Comparison of ENCODE assay signal across 10 mouse cellular contexts in genomic region chr11:72434963-72435693, GRCm38 (mm10). TPM values are rescaled to one million over a fixed set of nuclear protein-coding genes. Genes with fewer than 3 reads are reported as not detected.
DNase-seq lines count a peak whose midpoint lies in the region; TF ChIP-seq lines count a peak whose summit lies in the region.
"Had no signal": no experiment of that assay in that cellular context is flagged by ENCODE, and none has a peak within 500 bp of the region (broad histone marks: within the 10 kb centered on the region; RNA-seq: fewer than 3 reads in every experiment).

TSS of gene Ggt6 (plus strand) at chr11:72435526.

- no peaks in the 10 kb centered on the region for H3K9me3 ChIP-seq in embryonic facial prominence, embryonic 10.5 days
- H3K9me3 ChIP-seq: embryonic facial prominence, embryonic 12.5 days; heart, embryonic 13.5 days had no signal

- no peaks in the 10 kb centered on the region for H3K36me3 ChIP-seq in embryonic facial prominence, embryonic 10.5 days (replicated peaks)
- H3K36me3 ChIP-seq: embryonic facial prominence, embryonic 12.5 days; heart, embryonic 13.5 days had no signal

- TF ChIP-seq CTCF in gastrocnemius, adult 2 months (IDR thresholded peaks at IDR 0.05): no peak

- H3K27ac ChIP-seq in gastrocnemius, adult 2 months: peak within 1 kb of the TSS; percentile 68
- 0 out of 2 replicates have a peak within 1 kb of the TSS, but pooled peaks have one; percentile 20 for H3K27ac ChIP-seq in embryonic facial prominence, embryonic 10.5 days (replicated peaks)
- H3K27ac ChIP-seq: embryonic facial prominence, embryonic 12.5 days; heart, embryonic 13.5 days had no signal

- DNase-seq in gastrocnemius, adult 2 months: no peak
- DNase-seq in gastrocnemius, adult 18-20 months (ENCODE audit: low spot score): no peak
- peak; percentile 21 for DNase-seq in 3T3-L1 (ENCODE audit: low read depth, low spot score)
- no peak for DNase-seq in embryonic facial prominence, embryonic 10.5 days (ENCODE audit: low spot score)
- peak; percentile 83 for DNase-seq in kidney, postnatal 14 days
- DNase-seq in thymus, adult 18-20 months: no peak
- no peak for DNase-seq in left cerebral cortex, postnatal 36 days (ENCODE audit: low spot score in 2 of 2)
- no peak for DNase-seq in spleen, postnatal 10 days (ENCODE audit: low spot score in 2 of 2)

- peaks cover 4% of the 10 kb centered on the region; the same call in 1 of the 2 replicates for H3K4me1 ChIP-seq in embryonic facial prominence, embryonic 10.5 days
- H3K4me1 ChIP-seq: embryonic facial prominence, embryonic 12.5 days had no signal

- no peaks in the 10 kb centered on the region for H3K27me3 ChIP-seq in embryonic facial prominence, embryonic 10.5 days (replicated peaks; ENCODE audit: low read depth, poor library complexity, severe bottlenecking)
- H3K27me3 ChIP-seq: embryonic facial prominence, embryonic 12.5 days had no signal

- intact Hi-C loops in gastrocnemius, adult 2 months (cut with DNase I): loop anchor here (5.0 kb wide), 1 partner anchor 127 kb away; no protein-coding TSS in a partner anchor
- intact Hi-C loops in left cerebral cortex, postnatal 36 days (cut with DNase I): loop anchor here (5.0 kb wide), 2 partner anchors 127 to 193 kb away; no protein-coding TSS in a partner anchor

- no peak within 1 kb of the TSS for H3K4me3 ChIP-seq in gastrocnemius, adult 2 months
- H3K4me3 ChIP-seq in embryonic facial prominence, embryonic 10.5 days: no peak within 1 kb of the TSS
- H3K4me3 ChIP-seq: embryonic facial prominence, embryonic 12.5 days; heart, embryonic 13.5 days had no signal

- 71% methylated on average over 11 of the region's 11 CpGs for WGBS in embryonic facial prominence, embryonic 10.5 days

RNA-seq across cellular contexts. Expression of gene Ggt6, which starts in this region (rescaled TPM):
- total RNA-seq in gastrocnemius, adult 2 months (2021): 1 to 10 TPM in 1 of 2 experiments, under 1 TPM in 1; 0.67 to 5.5 TPM
- 1 to 10 TPM; 2.1 to 2.3 TPM for total RNA-seq in gastrocnemius, adult 18-20 months (2021)
- 0.10 TPM in 1 of 2 replicates, not detected in the other for polyA plus RNA-seq in embryonic facial prominence, embryonic 10.5 days (2016; fragmentation: Nextera tagmentation; extraction: Ambion mirVana)
- under 1 TPM in 1 of 2 experiments, not detected in 1; 0.29 TPM for total RNA-seq in left cerebral cortex, postnatal 36 days (2021)
- polyA plus RNA-seq: heart, embryonic 13.5 days had no signal

Comparison
In these comparisons a context has a peak if more than half of its experiments do, and no peak if none do; other contexts are left out.
1. DNase-seq: peak in 3T3-L1 (single experiment) and kidney, postnatal 14 days (single experiment); none in gastrocnemius, adult 2 months (single experiment), gastrocnemius, adult 18-20 months (single experiment), embryonic facial prominence, embryonic 10.5 days (single experiment), thymus, adult 18-20 months (0 of 2), left cerebral cortex, postnatal 36 days (0 of 2) and spleen, postnatal 10 days (0 of 2).